Mouse (Mus musculus) kidney, adult 2 months (tissue): ENCODE results near the gene Bcl2l13. TPM values are rescaled to one million over a fixed set of nuclear protein-coding genes. Genes with fewer than 3 reads are reported as not detected.
"Not testable (repeated sequence)": the region's sequence is repeated elsewhere in the genome, so short reads cannot be mapped to it uniquely, and the experiment has no call there.

Experiments
- DNase-seq: peaks from one replicate; pipeline ENCODE4 v3.0.0; 2021
- H3K27ac ChIP-seq: fragments of 200-500 bp; 2 replicates; pipeline ENCODE4 v1.5.1; 2012; ENCODE audit warnings: low read depth, low read length, control low read depth, inconsistent platforms; ENCODE audit not compliant: insufficient read depth
- H3K27me3 ChIP-seq: fragments of 200-500 bp; replicated peaks from 2 replicates; pipeline ENCODE4 v1.6.1; 2012; ENCODE audit warnings: mild to moderate bottlenecking, moderate library complexity, low read length, inconsistent platforms; ENCODE audit not compliant: control insufficient read depth, insufficient read depth
- H3K36me3 ChIP-seq: fragments of 200-500 bp; 2 replicates; pipeline ENCODE4 v1.6.1; 2012; ENCODE audit warnings: mild to moderate bottlenecking, moderate library complexity, low read length, inconsistent platforms; ENCODE audit not compliant: control insufficient read depth, insufficient read depth
- H3K4me1 ChIP-seq: fragments of 200-500 bp; 2 replicates; pipeline ENCODE4 v1.6.1; 2011; ENCODE audit warnings: low read length; ENCODE audit not compliant: control insufficient read depth, insufficient read depth
- H3K4me3 ChIP-seq: fragments of 200-500 bp; 2 replicates; pipeline ENCODE4 v1.5.1; 2011; ENCODE audit warnings: mild to moderate bottlenecking, low read depth, low read length, control low read depth; ENCODE audit not compliant: insufficient read depth
- CTCF ChIP-seq: fragments of 200-500 bp; conservative IDR thresholded peaks from 2 replicates; pipeline ENCODE4 v1.5.1; 2011; ENCODE audit warnings: low read depth, mild to moderate bottlenecking, control low read depth, low read length, moderate library complexity, mixed read lengths; ENCODE audit not compliant: insufficient read depth, insufficient read length
- POLR2A ChIP-seq: fragments of 200-500 bp; IDR thresholded peaks from one replicate; pipeline ENCODE4 v1.6.1; 2011; ENCODE audit warnings: low read depth, low read length, control low read depth
- WGBS: fragments of 180-500 bp; shearing (Covaris S2); methylation state at CpG from one replicate; pipeline ENCODE4 v1.1.7; 2018; 5-methylcytosine and 5-hydroxymethylcytosine counted together
- polyA plus RNA-seq: library from polyadenylated mRNA; depleted of rRNA; stranded (reverse); fragments of >200 nt; gene quantifications from 2 replicates; pipeline ENCODE4 v1.2.3, GENCODE M21; 2012

Bcl2l13 gene
- polyA plus RNA-seq, 1 experiment = 27.5 TPM

GRCm38 (mm10) chr6:120796111-120796510, 39.9 kb upstream of the Bcl2l13 start:
- WGBS = 81% methylated on average over 2 of the region's 2 CpGs
- Histone ChIP-seq H3K4me3 (no peak overlapping the region), H3K36me3 (peaks cover 5% of the 10 kb centered on the region), H3K27ac (no peak overlapping the region), H3K4me1 (no peaks in the 10 kb centered on the region), H3K27me3 (no peaks in the 10 kb centered on the region)
- DNase-seq = no peak
- TF ChIP-seq POLR2A (no peak), CTCF (no peak)

GRCm38 (mm10) chr6:120798019-120798418, 38.0 kb upstream of the Bcl2l13 start:
- Histone ChIP-seq H3K27me3 (no peaks in the 10 kb centered on the region), H3K4me1 (no peaks in the 10 kb centered on the region), H3K4me3 (no peak overlapping the region), H3K36me3 (peaks cover 6% of the 10 kb centered on the region), H3K27ac (no peak overlapping the region)
- TF ChIP-seq CTCF = no peak
- TF ChIP-seq POLR2A = no peak
- no peak for DNase-seq
- 88% methylated on average over 7 of the region's 7 CpGs for WGBS

- no peak overlapping the region for H3K27ac ChIP-seq
- H3K4me3 ChIP-seq = no peak overlapping the region
- no peaks in the 10 kb centered on the region for H3K27me3 ChIP-seq
- TF ChIP-seq POLR2A = no peak
- TF ChIP-seq CTCF = no peak
- no peaks in the 10 kb centered on the region for H3K4me1 ChIP-seq
- 86% methylated on average over 4 of the region's 4 CpGs for WGBS
- DNase-seq = no peak
- peaks cover 9% of the 10 kb centered on the region for H3K36me3 ChIP-seq
These were observed 37.1 kb upstream of the Bcl2l13 start for GRCm38 (mm10) chr6:120798905-120799304.

GRCm38 (mm10) chr6:120799581-120800041, 36.4 kb upstream of the Bcl2l13 start:
- TF ChIP-seq CTCF (no peak), POLR2A (no peak)
- H3K4me1 ChIP-seq = no peaks in the 10 kb centered on the region
- DNase-seq = no peak
- 85% methylated on average over 4 of the region's 4 CpGs for WGBS
- no peak overlapping the region for H3K27ac ChIP-seq
- H3K4me3 ChIP-seq = no peak overlapping the region
- H3K36me3 ChIP-seq = peaks cover 10% of the 10 kb centered on the region
- no peaks in the 10 kb centered on the region for H3K27me3 ChIP-seq

- H3K36me3 ChIP-seq = peaks cover 12% of the 10 kb centered on the region
- TF ChIP-seq POLR2A = no peak
- TF ChIP-seq CTCF = no peak
- 63% methylated on average over 5 of the region's 5 CpGs for WGBS
- no peaks in the 10 kb centered on the region for H3K27me3 ChIP-seq
- no peaks in the 10 kb centered on the region for H3K4me1 ChIP-seq
- no peak overlapping the region for H3K4me3 ChIP-seq
- DNase-seq = no peak
- no peak overlapping the region for H3K27ac ChIP-seq
These were observed 28.8 kb upstream of the Bcl2l13 start for GRCm38 (mm10) chr6:120806999-120807737.

GRCm38 (mm10) chr6:120807738-120808081, 28.3 kb upstream of the Bcl2l13 start:
- H3K4me3 ChIP-seq = no peak overlapping the region
- H3K36me3 ChIP-seq = peaks cover 12% of the 10 kb centered on the region
- no peaks in the 10 kb centered on the region for H3K27me3 ChIP-seq
- no peaks in the 10 kb centered on the region for H3K4me1 ChIP-seq
- H3K27ac ChIP-seq = no peak overlapping the region
- TF ChIP-seq CTCF (no peak), POLR2A (no peak)
- 93% methylated on average over 4 of the region's 4 CpGs for WGBS
- no peak for DNase-seq

GRCm38 (mm10) chr6:120811999-120812398, 24.0 kb upstream of the Bcl2l13 start:
- H3K27ac ChIP-seq, H3K4me1 ChIP-seq, H3K4me3 ChIP-seq, DNase-seq, H3K27me3 ChIP-seq, H3K36me3 ChIP-seq: not testable (repeated sequence)
- 93% methylated on average over 10 of the region's 10 CpGs for WGBS

- Histone ChIP-seq H3K4me1 (no peaks in the 10 kb centered on the region), H3K27ac (peak overlapping the region; percentile 80; the same call in 1 of the 2 replicates), H3K4me3 (no peak overlapping the region), H3K27me3 (no peaks in the 10 kb centered on the region), H3K36me3 (peaks cover 7% of the 10 kb centered on the region)
- peak; percentile 61 for DNase-seq
- no peak for TF ChIP-seq POLR2A
- no peak for TF ChIP-seq CTCF
- WGBS = 72% methylated on average over 2 of the region's 2 CpGs
These were observed 16.7 kb upstream of the Bcl2l13 start for GRCm38 (mm10) chr6:120819294-120819693.
